In the genomic region with DNA sequence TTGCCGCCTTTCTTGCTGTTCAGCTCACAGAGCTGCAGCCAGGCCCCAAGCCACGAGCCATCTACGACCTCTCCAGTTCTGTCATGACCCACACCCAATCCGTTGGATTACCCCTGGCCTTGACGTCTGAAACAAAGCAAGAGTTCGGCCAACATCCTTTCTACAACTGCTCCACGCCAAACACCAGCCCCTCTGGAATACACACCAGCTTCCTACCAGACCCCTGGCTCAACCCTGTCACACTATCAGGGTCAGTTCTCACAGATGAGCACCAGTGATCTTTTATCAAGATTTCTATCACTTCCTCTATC, we compare ENCODE assay signal across 9 mouse cellular contexts. TPM values are rescaled to one million over a fixed set of nuclear protein-coding genes. Genes with fewer than 3 reads are reported as not detected.
A peak's percentile ranks its signal among the peaks of the same experiment; 100 is the strongest.
DNase-seq lines count a peak whose midpoint lies in the region; ATAC-seq and TF ChIP-seq lines count a peak whose summit lies in the region.
"Had no signal": no experiment of that assay in that cellular context is flagged by ENCODE, and none has a peak within 500 bp of the region (broad histone marks: within the 10 kb centered on the region; RNA-seq: fewer than 3 reads in every experiment).

No protein-coding gene starts in this region.

- peaks cover 37% of the 10 kb centered on the region for H3K36me3 ChIP-seq in hindbrain, embryonic 12.5 days
- H3K36me3 ChIP-seq in hindbrain, embryonic 16.5 days (ENCODE audit: control insufficient read depth, insufficient read depth, low read length), result peaks cover 7% of the 10 kb centered on the region
- peaks cover 9% of the 10 kb centered on the region; the same call in 1 of the 2 replicates for H3K36me3 ChIP-seq in heart, embryonic 15.5 days
- H3K36me3 ChIP-seq in lung, postnatal 0 days (ENCODE audit: insufficient read depth, low read length), result 0 out of 2 replicates have a peak, but pooled peaks cover 6% of the 10 kb centered on the region

- peak; percentile 45; the same call in 1 of the 2 replicates for TF ChIP-seq EP300 in lung, postnatal 0 days (IDR thresholded peaks at IDR 0.05)

- ATAC-seq in hindbrain, embryonic 12.5 days (ENCODE audit: low FRiP score), result no peak
- ATAC-seq in hindbrain, embryonic 16.5 days, result no peak
- ATAC-seq in heart, embryonic 15.5 days (replicated peaks; ENCODE audit: insufficient number of reproducible peaks, insufficient read depth, low FRiP score, low read depth), result no peak
- peak; percentile 46 for ATAC-seq in lung, postnatal 0 days

- peak overlapping the region; percentile 68; the same call in 1 of the 2 replicates for H3K27ac ChIP-seq in hindbrain, embryonic 12.5 days
- no peak overlapping the region for H3K27ac ChIP-seq in hindbrain, embryonic 16.5 days (ENCODE audit: low read depth, low read length)
- H3K27ac ChIP-seq in cortical plate, adult 2 months (ENCODE audit: insufficient read depth, low read length), result 0 out of 2 replicates have a peak overlapping the region, but pooled peaks have one; percentile 27
- H3K27ac ChIP-seq in heart, embryonic 15.5 days, result peak overlapping the region; percentile 24; the same call in 1 of the 2 replicates
- H3K27ac ChIP-seq in lung, postnatal 0 days (ENCODE audit: low read length), result 0 out of 2 replicates have a peak overlapping the region, but pooled peaks have one; percentile 4

- H3K9ac ChIP-seq in hindbrain, embryonic 12.5 days, result peak overlapping the region; percentile 35; the same call in 1 of the 2 replicates
- no peak overlapping the region for H3K9ac ChIP-seq in hindbrain, embryonic 16.5 days (ENCODE audit: low read depth, low read length)
- no peak overlapping the region for H3K9ac ChIP-seq in heart, embryonic 15.5 days
- H3K9ac ChIP-seq in lung, postnatal 0 days (replicated peaks; ENCODE audit: low read depth), result no peak overlapping the region

- no peaks in the 10 kb centered on the region for H3K27me3 ChIP-seq in hindbrain, embryonic 12.5 days
- H3K27me3 ChIP-seq in hindbrain, embryonic 16.5 days (replicated peaks; ENCODE audit: control insufficient read depth, insufficient read depth, low read length), result no peaks in the 10 kb centered on the region
- no peaks in the 10 kb centered on the region for H3K27me3 ChIP-seq in heart, embryonic 15.5 days
- H3K27me3 ChIP-seq in lung, postnatal 0 days (replicated peaks; ENCODE audit: insufficient read depth, low read length), result no peaks in the 10 kb centered on the region

- H3K9me3 ChIP-seq in hindbrain, embryonic 12.5 days (replicated peaks), result no peaks in the 10 kb centered on the region
- H3K9me3 ChIP-seq in hindbrain, embryonic 16.5 days (ENCODE audit: control insufficient read depth, low read length), result no peaks in the 10 kb centered on the region
- no peaks in the 10 kb centered on the region for H3K9me3 ChIP-seq in heart, embryonic 15.5 days (replicated peaks)
- no peaks in the 10 kb centered on the region for H3K9me3 ChIP-seq in lung, postnatal 0 days (ENCODE audit: low read length)

- H3K4me2 ChIP-seq in hindbrain, embryonic 12.5 days (replicated peaks), result no peak overlapping the region
- H3K4me2 ChIP-seq in hindbrain, embryonic 16.5 days (ENCODE audit: low read length), result no peak overlapping the region
- no peak overlapping the region for H3K4me2 ChIP-seq in heart, embryonic 15.5 days
- no peak overlapping the region for H3K4me2 ChIP-seq in lung, postnatal 0 days (replicated peaks; ENCODE audit: low read depth, low read length)

- H3K4me3 ChIP-seq in hindbrain, embryonic 12.5 days, result no peak overlapping the region
- H3K4me3 ChIP-seq in hindbrain, embryonic 16.5 days (ENCODE audit: low read length), result no peak overlapping the region
- no peak overlapping the region for H3K4me3 ChIP-seq in cortical plate, adult 2 months (ENCODE audit: insufficient read depth, low read length)
- H3K4me3 ChIP-seq in heart, embryonic 15.5 days, result no peak overlapping the region
- no peak overlapping the region for H3K4me3 ChIP-seq in lung, postnatal 0 days (ENCODE audit: low read depth, low read length)

- TF ChIP-seq CTCF in cortical plate, adult 2 months (IDR thresholded peaks at IDR 0.05; ENCODE audit: extremely low read depth, insufficient read depth, low read length), result no peak
- TF ChIP-seq CTCF in lung, postnatal 0 days (IDR thresholded peaks at IDR 0.05), result no peak

- H3K4me1 ChIP-seq in hindbrain, embryonic 12.5 days, result peaks cover 60% of the 10 kb centered on the region
- peaks cover 31% of the 10 kb centered on the region for H3K4me1 ChIP-seq in hindbrain, embryonic 16.5 days (ENCODE audit: control insufficient read depth, insufficient read depth, low read depth, low read length)
- H3K4me1 ChIP-seq in cortical plate, adult 2 months (ENCODE audit: control insufficient read depth, insufficient read depth, low read length), result peaks cover 19% of the 10 kb centered on the region
- H3K4me1 ChIP-seq in heart, embryonic 15.5 days (replicated peaks), result peaks cover 55% of the 10 kb centered on the region
- H3K4me1 ChIP-seq in lung, postnatal 0 days (ENCODE audit: insufficient read depth, low read depth, low read length), result peaks cover 46% of the 10 kb centered on the region

- DNase-seq in lung, postnatal 0 days (ENCODE audit: low spot score), result peak; percentile 65
- DNase-seq in embryo, embryonic 10.5 days (ENCODE audit: low spot score), result no peak
- DNase-seq in frontal cortex, postnatal 36 days (ENCODE audit: low spot score in 2 of 2), result no peak
- DNase-seq in adrenal gland, postnatal 25 days, result no peak
- DNase-seq: adrenal gland, postnatal 36 days had no signal

- WGBS in hindbrain, embryonic 12.5 days, result 72% methylated on average over 7 of the region's 7 CpGs
- 68% methylated on average over 7 of the region's 7 CpGs for WGBS in hindbrain, embryonic 16.5 days
- WGBS in heart, embryonic 15.5 days, result 45% methylated on average over 7 of the region's 7 CpGs
- WGBS in lung, postnatal 0 days, result 38% methylated on average over 7 of the region's 7 CpGs

- TF ChIP-seq POLR2A in cortical plate, adult 2 months (IDR thresholded peaks at IDR 0.05; ENCODE audit: extremely low read depth, insufficient read depth, low read length), result no peak

RNA-seq across cellular contexts. Expression of a gene that starts 14.1 kb away (rescaled TPM):
- 36.3 and 37.8 TPM in 2 replicates for polyA plus RNA-seq in hindbrain, embryonic 12.5 days (2016; fragmentation: Nextera tagmentation; extraction: Ambion mirVana)
- polyA plus RNA-seq in hindbrain, embryonic 16.5 days (2015; fragmentation: Nextera tagmentation; extraction: Ambion mirVana), result 26.6 and 35.5 TPM in 2 replicates
- polyA plus RNA-seq in cortical plate, adult 2 months (2012; rRNA removed), result 124 and 135 TPM in 2 replicates
- polyA plus RNA-seq in heart, embryonic 15.5 days (2015; fragmentation: Nextera tagmentation; extraction: Ambion mirVana), result 12.9 and 18.8 TPM in 2 replicates
- polyA plus RNA-seq in lung, postnatal 0 days (2015; fragmentation: Nextera tagmentation; extraction: Ambion mirVana), result 28.8 and 37.2 TPM in 2 replicates
- 8.4 and 8.6 TPM in 2 replicates for total RNA-seq in adrenal gland, postnatal 25 days (2021)

RNA-seq across cellular contexts. Expression of a gene that starts 40.3 kb away (rescaled TPM):
- 14.3 and 14.6 TPM in 2 replicates for polyA plus RNA-seq in hindbrain, embryonic 12.5 days (2016; fragmentation: Nextera tagmentation; extraction: Ambion mirVana)
- polyA plus RNA-seq in hindbrain, embryonic 16.5 days (2015; fragmentation: Nextera tagmentation; extraction: Ambion mirVana), result 7.9 and 9.7 TPM in 2 replicates
- 24.0 TPM in 2 replicates for polyA plus RNA-seq in cortical plate, adult 2 months (2012; rRNA removed)
- 9.2 and 11.1 TPM in 2 replicates for polyA plus RNA-seq in heart, embryonic 15.5 days (2015; fragmentation: Nextera tagmentation; extraction: Ambion mirVana)
- polyA plus RNA-seq in lung, postnatal 0 days (2015; fragmentation: Nextera tagmentation; extraction: Ambion mirVana), result 12.2 and 14.4 TPM in 2 replicates
- 20.7 and 26.8 TPM in 2 replicates for total RNA-seq in adrenal gland, postnatal 25 days (2021)
